Mouse (Mus musculus): ENCODE results near the gene Ptprn.

Gene Ptprn

GRCm38 (mm10) chr1:75223532-75223931 lies 40.8 kb downstream of the Ptprn start:
- no peak for DNase-seq (ENCODE audit: low read depth, low spot score)

GRCm38 (mm10) chr1:75222926-75223325 lies 41.4 kb downstream of the Ptprn start:
- DNase-seq (ENCODE audit: low read depth, low spot score), result no peak

GRCm38 (mm10) chr1:75221538-75221937 lies 42.8 kb downstream of the Ptprn start:
- DNase-seq (ENCODE audit: low read depth, low spot score), result no peak

- DNase-seq (ENCODE audit: low read depth, low spot score), result no peak
These were observed 44.8 kb downstream of the Ptprn start, which contains the start of gene Tuba4a for GRCm38 (mm10) chr1:75219531-75219930. Gene Tuba4a (minus strand): TSS chr1:75219865.

- DNase-seq (ENCODE audit: low read depth, low spot score), result no peak
These were observed 45.2 kb downstream of the Ptprn start for GRCm38 (mm10) chr1:75219078-75219477.

GRCm38 (mm10) chr1:75218227-75219001 lies 45.9 kb downstream of the Ptprn start:
- DNase-seq (ENCODE audit: low read depth, low spot score), result no peak

- no peak for DNase-seq (ENCODE audit: low read depth, low spot score)
These were observed 46.4 kb downstream of the Ptprn start for GRCm38 (mm10) chr1:75217893-75218226.

GRCm38 (mm10) chr1:75216797-75217585 lies 47.3 kb downstream of the Ptprn start:
- no peak for DNase-seq (ENCODE audit: low read depth, low spot score)

- no peak for DNase-seq (ENCODE audit: low read depth, low spot score)
These were observed 48.5 kb downstream of the Ptprn start for GRCm38 (mm10) chr1:75215785-75216184.

GRCm38 (mm10) chr1:75214886-75215285 lies 49.4 kb downstream of the Ptprn start:
- no peak for DNase-seq (ENCODE audit: low read depth, low spot score)

GRCm38 (mm10) chr1:75214442-75214841 lies 49.9 kb downstream of the Ptprn start:
- DNase-seq (ENCODE audit: low read depth, low spot score), result no peak

- no peak for DNase-seq (ENCODE audit: low read depth, low spot score)
These were observed 51.2 kb downstream of the Ptprn start for GRCm38 (mm10) chr1:75213096-75213495.

- no peak for DNase-seq (ENCODE audit: low read depth, low spot score)
These were observed 51.8 kb downstream of the Ptprn start for GRCm38 (mm10) chr1:75212542-75212941.

- no peak for DNase-seq (ENCODE audit: low read depth, low spot score)
These were observed 53.1 kb downstream of the Ptprn start for GRCm38 (mm10) chr1:75211141-75211708.

GRCm38 (mm10) chr1:75210136-75211087 lies 53.9 kb downstream of the Ptprn start, which contains the start of the genes Glb1l and Stk16:
Gene Glb1l (minus strand): TSS chr1:75210813.
Gene Stk16 (plus strand): TSS chr1:75210838.
- peak; percentile 91 for DNase-seq (ENCODE audit: low read depth, low spot score)

GRCm38 (mm10) chr1:75208967-75209678 lies 55.2 kb downstream of the Ptprn start:
- no peak for DNase-seq (ENCODE audit: low read depth, low spot score)

- DNase-seq (ENCODE audit: low read depth, low spot score), result no peak
These were observed 63.1 kb downstream of the Ptprn start for GRCm38 (mm10) chr1:75201236-75201635.

Measured in brain, embryonic 18.5 days (tissue).